Mouse (Mus musculus) heart, postnatal 25 days (tissue): ENCODE measurements around the gene Gpc5. TPM values are rescaled to one million over a fixed set of nuclear protein-coding genes. Genes with fewer than 3 reads are reported as not detected.

Source experiments
- DNase-seq: peaks from one replicate; pipeline ENCODE4 v3.0.0; 2022; ENCODE audit warnings: low spot score
- intact Hi-C: fragments of 180-260 bp; cut with DNase I; formaldehyde crosslinking; loops from one replicate; pipeline ENCODE4 v1.15.1; 2025
- total RNA-seq, 2 experiments: library from RNA; stranded (reverse); gene quantifications; 2 replicates each; pipeline ENCODE4 v1.2.3; 2021

Gpc5 gene
- total RNA-seq, 2 experiments from 2014 or later, result not detected

DNA sequence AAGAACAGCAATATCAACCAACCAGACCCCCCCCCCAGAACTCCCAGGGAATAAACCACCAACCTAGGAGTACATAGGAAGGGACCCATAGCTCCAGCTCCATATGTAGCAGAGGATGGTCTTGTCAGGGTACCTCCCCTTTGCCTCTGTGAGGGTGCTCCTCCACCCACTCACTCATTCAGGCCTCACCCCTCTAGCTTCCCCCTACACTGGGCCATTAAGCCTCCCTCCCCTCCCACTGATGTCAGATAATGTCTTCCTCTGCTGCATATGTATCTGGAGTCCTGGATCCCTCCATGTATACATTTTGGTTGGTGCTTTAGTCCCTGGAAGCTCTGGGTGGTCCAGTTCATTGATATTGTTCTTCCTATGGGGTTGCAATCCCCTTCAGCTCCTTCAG is 1075.4 kb downstream of the Gpc5 start:
- intact Hi-C loops, result no loop called here
- DNase-seq, result no peak

DNA sequence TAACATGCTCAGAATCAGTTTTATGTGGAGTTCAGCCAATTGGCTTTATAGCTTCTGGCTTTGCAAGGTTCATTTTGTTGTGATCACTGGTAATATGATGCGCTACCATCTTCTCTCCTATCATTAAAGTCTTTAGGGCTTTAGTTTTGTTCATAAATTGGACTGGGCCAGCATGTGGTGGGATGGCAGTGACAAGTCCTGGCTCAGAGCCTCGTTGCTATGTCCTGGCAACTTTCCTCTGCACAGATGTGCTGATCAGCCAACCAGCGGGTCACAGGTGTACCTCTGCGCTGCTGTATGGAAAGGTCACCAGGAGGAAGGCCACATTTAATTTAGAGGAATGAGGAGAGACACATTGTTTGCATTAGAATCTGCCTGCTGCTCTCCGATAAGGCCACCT is 1077.1 kb downstream of the Gpc5 start:
- no peak for DNase-seq
- intact Hi-C loops, result no loop called here

DNA sequence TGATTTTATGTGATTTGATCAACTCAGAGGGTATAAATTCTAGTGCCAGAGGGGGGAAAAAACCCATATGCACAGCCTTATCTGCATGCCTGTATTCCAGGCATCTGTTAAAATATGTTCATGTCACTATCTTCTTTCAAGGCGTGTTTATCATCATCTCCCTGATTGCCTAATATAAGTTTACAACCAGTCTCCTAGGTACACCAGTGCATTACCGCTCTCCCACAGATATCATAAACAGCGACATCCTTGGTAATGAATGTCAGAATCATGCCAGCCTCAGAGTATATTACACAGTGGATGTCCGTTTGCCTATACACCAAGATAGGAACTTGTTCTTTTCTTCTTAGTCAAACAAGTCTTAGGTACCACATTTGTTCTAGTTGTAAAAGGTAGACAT is 1095.0 kb downstream of the Gpc5 start:
- intact Hi-C loops, result no loop called here
- no peak for DNase-seq

DNA sequence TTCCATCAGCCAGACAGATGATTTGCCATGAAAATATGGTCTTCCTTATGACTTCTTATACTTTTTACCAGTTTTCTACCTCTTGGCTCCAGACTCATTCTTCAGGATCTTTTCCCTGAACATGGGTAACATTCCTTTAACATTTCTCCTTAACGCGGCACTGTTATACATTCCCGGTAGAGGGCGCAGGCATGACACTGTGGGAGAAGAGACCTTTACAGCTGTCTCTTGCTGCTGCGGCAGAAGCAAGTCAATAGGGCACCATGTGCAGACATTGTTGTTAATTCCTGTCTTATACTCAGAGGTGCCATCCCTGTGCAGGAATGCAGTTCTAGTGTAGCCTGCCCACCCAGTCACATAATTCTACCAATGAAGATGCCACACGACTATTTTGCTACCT is 1115.0 kb downstream of the Gpc5 start:
- DNase-seq, result no peak
- intact Hi-C loops, result no loop called here

GRCm38 (mm10) chr14:116208581-116208980 is 1116.6 kb downstream of the Gpc5 start:
- intact Hi-C loops, result no loop called here
- no peak for DNase-seq

GRCm38 (mm10) chr14:116209045-116209444 is 1117.0 kb downstream of the Gpc5 start:
- no peak for DNase-seq
- intact Hi-C loops, result no loop called here

DNA sequence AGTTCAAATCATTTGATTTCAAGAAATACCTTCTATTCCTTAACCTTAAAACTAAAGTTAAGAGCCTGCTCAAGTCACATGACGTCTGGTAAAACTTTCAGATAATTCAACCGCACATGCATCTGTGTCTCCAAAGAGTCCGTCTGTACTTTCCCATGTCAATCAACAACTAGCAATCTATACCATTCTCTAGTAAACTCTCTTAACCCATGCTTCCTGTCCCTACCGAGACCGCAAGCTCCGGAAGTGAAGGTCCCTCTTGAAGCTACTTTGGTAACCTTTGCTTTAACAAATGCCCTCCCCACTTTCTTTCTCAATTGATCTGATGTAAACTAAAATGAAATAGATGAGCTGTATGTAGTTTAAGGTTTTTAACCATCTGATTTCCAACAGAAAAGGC is 1118.3 kb downstream of the Gpc5 start:
- intact Hi-C loops, result no loop called here
- DNase-seq, result no peak

DNA sequence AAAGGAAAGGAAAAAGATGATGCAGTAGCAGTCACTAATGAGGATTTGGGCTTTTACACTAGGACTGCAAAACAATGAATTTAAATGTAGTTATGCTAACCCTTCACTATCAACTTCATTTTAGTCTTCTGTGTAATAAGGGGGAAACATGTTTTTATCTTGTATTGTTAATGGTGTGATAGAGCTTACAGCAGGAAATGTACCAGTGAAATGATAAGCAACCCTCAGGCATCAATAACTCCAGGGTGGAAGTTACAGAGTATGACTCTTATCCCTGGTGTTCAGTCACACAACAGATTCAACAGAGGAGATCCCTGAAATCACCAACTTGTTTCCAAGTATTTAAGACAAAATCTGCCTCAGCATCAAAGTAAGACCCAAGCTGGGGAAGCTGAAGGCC is 1120.0 kb downstream of the Gpc5 start:
- no peak for DNase-seq
- intact Hi-C loops, result no loop called here

- no peak for DNase-seq
- intact Hi-C loops, result no loop called here
Observed at GRCm38 (mm10) chr14:116258126-116258525, 1166.1 kb downstream of the Gpc5 start.

DNA sequence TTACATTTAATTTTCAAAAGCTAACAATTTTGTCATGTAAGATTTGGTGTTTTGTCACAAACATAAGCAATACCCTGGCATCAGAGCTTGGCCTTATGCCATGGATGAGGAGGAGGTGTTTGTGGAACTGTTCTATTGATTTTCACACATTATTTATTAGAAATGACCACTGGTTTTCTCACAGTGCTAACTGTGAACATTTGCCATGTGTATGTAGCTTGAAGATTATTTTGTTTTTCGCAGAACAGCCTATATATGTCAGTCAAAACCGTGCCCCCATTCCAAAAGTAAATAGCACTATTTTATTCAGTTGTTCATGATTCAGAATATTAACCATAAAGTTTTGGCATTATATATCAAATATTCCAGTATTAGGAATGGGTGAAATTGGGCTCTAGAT is 1216.5 kb downstream of the Gpc5 start:
- intact Hi-C loops, result no loop called here
- no peak for DNase-seq

- intact Hi-C loops, result no loop called here
- DNase-seq, result no peak
Observed at GRCm38 (mm10) chr14:116317491-116317890, 1225.5 kb downstream of the Gpc5 start.

DNA sequence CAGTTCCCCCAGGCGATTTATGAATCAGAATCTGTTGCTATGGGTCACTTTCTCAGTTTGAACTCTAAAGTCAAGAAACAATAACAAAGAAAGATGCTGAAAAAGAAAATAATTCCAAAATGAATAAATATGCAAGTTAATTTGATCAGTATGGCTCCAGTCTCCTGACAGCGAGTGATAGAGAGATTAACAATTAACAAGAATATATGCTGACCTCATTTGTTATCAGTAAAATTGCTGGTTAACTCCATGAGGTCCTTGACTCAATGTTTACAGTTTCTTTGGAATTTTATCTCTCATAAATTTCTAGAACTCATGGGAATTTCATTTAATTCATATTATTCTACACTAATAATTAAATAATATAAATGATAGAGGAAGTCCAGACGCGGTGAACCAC is 1244.2 kb downstream of the Gpc5 start:
- DNase-seq, result no peak
- intact Hi-C loops, result no loop called here

- DNase-seq, result no peak
- intact Hi-C loops, result no loop called here
Observed at GRCm38 (mm10) chr14:116338395-116338794, 1246.4 kb downstream of the Gpc5 start.

DNA sequence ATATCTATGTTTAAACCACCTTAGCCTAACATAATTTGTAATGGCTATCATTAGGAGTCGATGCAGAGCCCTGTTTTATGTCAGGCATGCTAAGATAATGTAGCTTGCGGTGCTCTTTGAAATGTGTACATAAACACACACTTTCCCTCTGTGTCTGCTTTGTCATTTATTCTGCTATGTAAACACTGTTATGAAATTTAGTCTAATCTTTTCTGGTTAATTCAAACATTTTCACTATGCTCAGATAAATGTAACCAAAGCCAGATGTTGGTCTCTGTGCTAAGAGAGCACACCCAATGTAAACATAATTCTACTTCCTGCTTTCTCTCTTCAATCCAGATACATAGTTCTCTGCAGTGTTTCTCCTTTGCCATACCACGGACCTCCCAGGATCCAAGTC is 1256.5 kb downstream of the Gpc5 start:
- no peak for DNase-seq
- intact Hi-C loops, result no loop called here

GRCm38 (mm10) chr14:116384602-116385001 is 1292.6 kb downstream of the Gpc5 start:
- intact Hi-C loops, result no loop called here
- DNase-seq, result no peak

DNA sequence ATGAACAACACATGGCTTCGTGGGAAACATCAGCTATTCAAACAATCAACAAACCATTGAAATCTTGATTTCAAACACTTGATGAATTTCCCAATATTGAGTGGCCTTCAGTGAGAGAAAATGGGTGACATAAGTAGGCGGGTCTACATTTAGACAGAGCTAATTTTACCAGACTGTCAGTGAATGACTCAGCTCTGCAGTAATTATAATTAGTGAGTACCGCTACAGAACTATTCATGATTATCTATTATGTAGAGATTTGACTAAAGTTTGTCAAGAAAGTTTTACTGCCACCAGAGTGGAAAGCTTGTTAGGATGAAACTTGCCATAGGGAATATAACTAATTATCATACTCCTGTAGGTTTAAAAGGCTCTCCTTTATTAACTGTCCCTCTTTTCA is 1323.5 kb downstream of the Gpc5 start:
- no peak for DNase-seq
- intact Hi-C loops, result no loop called here

DNA sequence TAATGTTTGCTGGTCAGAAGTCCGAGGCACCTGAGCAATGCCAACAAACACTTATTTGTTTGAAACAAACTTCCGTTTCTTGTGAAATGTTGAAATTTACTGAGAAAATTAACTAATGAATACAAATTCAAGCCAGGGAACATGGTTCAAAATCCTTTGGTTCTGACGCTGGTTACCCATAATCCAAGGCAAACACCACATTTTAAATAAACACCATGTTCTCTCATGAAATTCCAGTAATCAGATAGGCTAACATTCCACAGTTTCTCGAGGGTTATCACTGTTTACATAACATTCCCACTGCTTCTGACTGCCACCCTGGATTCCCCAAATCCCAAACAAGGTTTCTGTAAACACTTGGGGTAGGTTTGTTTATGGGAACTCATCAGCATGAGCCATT is 1356.2 kb downstream of the Gpc5 start:
- intact Hi-C loops, result no loop called here
- no peak for DNase-seq

- intact Hi-C loops, result no loop called here
- no peak for DNase-seq
Observed at GRCm38 (mm10) chr14:116453356-116453755, 1361.3 kb downstream of the Gpc5 start.

GRCm38 (mm10) chr14:116456211-116456610 is 1364.2 kb downstream of the Gpc5 start:
- no peak for DNase-seq
- intact Hi-C loops, result no loop called here

DNA sequence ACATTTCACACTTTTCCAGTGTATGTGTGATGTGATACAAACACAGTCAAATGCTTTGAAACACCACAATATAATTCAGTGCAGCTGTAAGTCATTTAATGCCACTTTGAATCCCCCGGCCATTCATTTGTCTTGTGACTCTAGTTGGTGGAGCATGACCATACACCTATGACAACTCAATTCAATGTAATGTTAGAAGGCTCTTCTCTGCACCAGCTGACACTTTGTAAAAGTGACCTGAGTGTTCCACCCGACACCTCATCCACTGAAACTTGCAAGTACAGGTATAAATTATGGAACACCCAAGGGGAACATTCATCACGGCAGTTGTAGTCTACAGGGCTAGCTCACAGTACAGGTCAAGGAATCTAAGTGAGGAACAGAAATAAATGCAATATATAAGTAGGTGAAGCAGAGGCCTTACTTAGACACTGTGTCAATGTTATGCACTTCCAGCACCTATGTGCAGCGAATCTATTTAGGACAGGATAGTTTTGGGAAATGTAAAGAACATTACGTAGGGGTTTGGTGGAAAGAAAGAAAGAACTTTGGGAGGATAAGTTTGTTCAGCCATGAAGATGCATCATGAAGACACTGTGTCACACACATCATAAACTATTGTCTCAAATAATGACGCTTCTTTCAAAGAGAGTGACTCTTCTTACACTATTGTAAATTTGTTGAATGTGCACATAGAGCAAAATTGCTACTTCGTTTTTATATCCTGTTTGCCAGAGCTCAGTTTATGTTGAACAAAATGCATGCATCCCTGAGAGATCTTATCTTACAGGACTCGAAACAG is 1381.6 kb downstream of the Gpc5 start:
- intact Hi-C loops, result no loop called here

GRCm38 (mm10) chr14:116494285-116494850 is 1402.4 kb downstream of the Gpc5 start:
- intact Hi-C loops, result no loop called here
- no peak for DNase-seq

More for the DNA sequence above, 1381.6 kb downstream of the Gpc5 start:
- no peak for DNase-seq

GRCm38 (mm10) chr14:116538216-116538615 is 1446.2 kb downstream of the Gpc5 start:
- DNase-seq, result no peak
- intact Hi-C loops, result no loop called here
